Mouse (Mus musculus) forebrain, postnatal 0 days (tissue): Measurements from ENCODE around the gene Xpo4. TPM values are rescaled to one million over a fixed set of nuclear protein-coding genes. Genes with fewer than 3 reads are reported as not detected.

ENCODE experiments used
- ATAC-seq: fragments of 200-750 bp; cut with Nextera tagmentation; 2 replicates; pipeline ENCODE4 v1.8.0; 2017; ENCODE audit warnings: mild to moderate bottlenecking, moderate library complexity
- DNase-seq: peaks from one replicate; pipeline ENCODE4 v3.0.0-alpha.2; 2015
- H3K27ac ChIP-seq: fragments of 300-500 bp; sonication (generic); 2 replicates; pipeline ENCODE4 v1.5.1; 2014; ENCODE audit warnings: low read depth, mild to moderate bottlenecking, antibody characterized with exemption, low read length, moderate library complexity, mixed read lengths
- H3K27me3 ChIP-seq: fragments of 300-500 bp; sonication (generic); 2 replicates; pipeline ENCODE4 v1.6.1; 2014; ENCODE audit warnings: mild to moderate bottlenecking, low read length, mixed read lengths; ENCODE audit not compliant: insufficient read depth
- H3K36me3 ChIP-seq: fragments of 300-500 bp; sonication (generic); 2 replicates; pipeline ENCODE4 v1.6.1; 2014; ENCODE audit warnings: mild to moderate bottlenecking, moderate library complexity; ENCODE audit not compliant: insufficient read depth
- H3K4me1 ChIP-seq: fragments of 300-500 bp; sonication (generic); 2 replicates; pipeline ENCODE4 v1.6.1; 2014; ENCODE audit warnings: antibody characterized with exemption; ENCODE audit not compliant: insufficient read depth
- H3K4me2 ChIP-seq: fragments of 300-500 bp; sonication (generic); 2 replicates; pipeline ENCODE4 v1.6.1; 2014; ENCODE audit warnings: low read depth, mild to moderate bottlenecking, moderate library complexity
- H3K4me3 ChIP-seq: fragments of 300-500 bp; sonication (generic); 2 replicates; pipeline ENCODE4 v1.5.1; 2014; ENCODE audit warnings: low read depth, low read length, mixed read lengths
- H3K9ac ChIP-seq: fragments of 300-500 bp; sonication (generic); 2 replicates; pipeline ENCODE4 v1.6.1; 2014; ENCODE audit warnings: mild to moderate bottlenecking
- H3K9me3 ChIP-seq: fragments of 300-500 bp; sonication (generic); 2 replicates; pipeline ENCODE4 v1.6.1; 2016; ENCODE audit warnings: low read length
- CTCF ChIP-seq: sonication (generic); IDR thresholded peaks from 2 replicates; pipeline ENCODE4 v1.5.1; 2016; ENCODE audit warnings: antibody characterized with exemption, control low read depth, low read depth
- WGBS: fragments of 180-500 bp; shearing (Covaris S2); extraction: QIAGEN DNeasy Blood & Tissue Kit; methylation state at CpG from one replicate; pipeline ENCODE4 v1.1.7; 2014; 5-methylcytosine and 5-hydroxymethylcytosine counted together
- polyA plus RNA-seq: library from polyadenylated mRNA; unstranded; fragments of >200 nt; fragmentation: Nextera tagmentation; extraction: Ambion mirVana; gene quantifications from 2 replicates; pipeline ENCODE4 v1.2.1, GENCODE M21; 2015
- total RNA-seq: library from RNA; depleted of rRNA; stranded (reverse); fragments of >200 nt; gene quantifications from 2 replicates; pipeline ENCODE4 v1.2.3, GENCODE M21; 2014

Gene Xpo4
- total and polyA plus RNA-seq, 2 experiments from 2014 or later = 8.5 to 18.9 TPM

- TF ChIP-seq CTCF = no peak
- H3K27me3 ChIP-seq = no peaks in the 10 kb centered on the region
- no peak for DNase-seq
- H3K36me3 ChIP-seq = 0 out of 2 replicates have a peak, but pooled peaks cover 2% of the 10 kb centered on the region
- no peak overlapping the region for H3K4me3 ChIP-seq
- no peak overlapping the region for H3K9ac ChIP-seq
- no peaks in the 10 kb centered on the region for H3K4me1 ChIP-seq
- no peak overlapping the region for H3K27ac ChIP-seq
- H3K9me3 ChIP-seq = no peaks in the 10 kb centered on the region
- ATAC-seq = no peak
- 69% methylated on average over 4 of the region's 4 CpGs for WGBS
- no peak overlapping the region for H3K4me2 ChIP-seq
Measured at GRCm38 (mm10) chr14:57629595-57629994, 35.6 kb downstream of the Xpo4 start.

- DNase-seq = no peak
- H3K9ac ChIP-seq = no peak overlapping the region
Measured at GRCm38 (mm10) chr14:57622934-57623333, 42.3 kb downstream of the Xpo4 start.

GRCm38 (mm10) chr14:57621699-57622098, 43.5 kb downstream of the Xpo4 start:
- no peaks in the 10 kb centered on the region for H3K4me1 ChIP-seq
- H3K9me3 ChIP-seq = no peaks in the 10 kb centered on the region
- 0 out of 2 replicates have a peak, but pooled peaks cover under 1% of the 10 kb centered on the region for H3K36me3 ChIP-seq
- DNase-seq (no peak), ATAC-seq (no peak)
- no peak overlapping the region for H3K9ac ChIP-seq
- no peak overlapping the region for H3K4me3 ChIP-seq
- no peak overlapping the region for H3K27ac ChIP-seq
- H3K4me2 ChIP-seq = no peak overlapping the region
- H3K27me3 ChIP-seq = no peaks in the 10 kb centered on the region
- 66% methylated on average over 4 of the region's 4 CpGs for WGBS
- TF ChIP-seq CTCF = no peak

More at GRCm38 (mm10) chr14:57622934-57623333, 42.3 kb downstream of the Xpo4 start:
- H3K36me3 ChIP-seq = 0 out of 2 replicates have a peak, but pooled peaks cover 2% of the 10 kb centered on the region
- no peaks in the 10 kb centered on the region for H3K9me3 ChIP-seq
- no peaks in the 10 kb centered on the region for H3K27me3 ChIP-seq
- TF ChIP-seq CTCF = no peak
- H3K27ac ChIP-seq = no peak overlapping the region
- no peak overlapping the region for H3K4me3 ChIP-seq
- no peak overlapping the region for H3K4me2 ChIP-seq
- ATAC-seq = no peak
- no peaks in the 10 kb centered on the region for H3K4me1 ChIP-seq
- 71% methylated on average over 3 of the region's 3 CpGs for WGBS

- no peak for TF ChIP-seq CTCF
- no peak overlapping the region for H3K4me3 ChIP-seq
- H3K36me3 ChIP-seq = no peaks in the 10 kb centered on the region
- 42% methylated on average over 4 of the region's 4 CpGs for WGBS
- no peak for DNase-seq
- no peaks in the 10 kb centered on the region for H3K4me1 ChIP-seq
- H3K4me2 ChIP-seq = no peak overlapping the region
- no peak overlapping the region for H3K27ac ChIP-seq
- no peaks in the 10 kb centered on the region for H3K27me3 ChIP-seq
- no peaks in the 10 kb centered on the region for H3K9me3 ChIP-seq
- no peak overlapping the region for H3K9ac ChIP-seq
- no peak for ATAC-seq
Measured at GRCm38 (mm10) chr14:57620598-57621236, 44.5 kb downstream of the Xpo4 start.

GRCm38 (mm10) chr14:57619487-57619886, 45.7 kb downstream of the Xpo4 start:
- H3K9me3 ChIP-seq = no peaks in the 10 kb centered on the region
- no peak overlapping the region for H3K4me3 ChIP-seq
- H3K4me2 ChIP-seq = no peak overlapping the region
- peak; percentile 56 for ATAC-seq
- TF ChIP-seq CTCF = peak; percentile 69
- no peaks in the 10 kb centered on the region for H3K36me3 ChIP-seq
- WGBS = 46% methylated on average over 2 of the region's 2 CpGs
- no peak overlapping the region for H3K9ac ChIP-seq
- H3K27me3 ChIP-seq = no peaks in the 10 kb centered on the region
- DNase-seq = peak; percentile 55
- no peaks in the 10 kb centered on the region for H3K4me1 ChIP-seq
- H3K27ac ChIP-seq = no peak overlapping the region

- Histone ChIP-seq H3K27ac (no peak overlapping the region), H3K9me3 (no peaks in the 10 kb centered on the region), H3K4me2 (no peak overlapping the region), H3K36me3 (no peaks in the 10 kb centered on the region), H3K4me1 (no peaks in the 10 kb centered on the region), H3K27me3 (no peaks in the 10 kb centered on the region), H3K4me3 (no peak overlapping the region), H3K9ac (no peak overlapping the region)
- 95% methylated on average over 1 of the region's 1 CpGs for WGBS
- no peak for TF ChIP-seq CTCF
- DNase-seq (no peak), ATAC-seq (no peak)
Measured at GRCm38 (mm10) chr14:57617675-57618074, 47.6 kb downstream of the Xpo4 start.

GRCm38 (mm10) chr14:57616339-57616965, 48.8 kb downstream of the Xpo4 start:
- Histone ChIP-seq H3K27ac (no peak overlapping the region), H3K4me3 (no peak overlapping the region), H3K36me3 (no peaks in the 10 kb centered on the region), H3K27me3 (no peaks in the 10 kb centered on the region), H3K9me3 (no peaks in the 10 kb centered on the region), H3K4me2 (no peak overlapping the region), H3K4me1 (no peaks in the 10 kb centered on the region), H3K9ac (no peak overlapping the region)
- DNase-seq = no peak
- WGBS = 68% methylated on average over 6 of the region's 6 CpGs
- TF ChIP-seq CTCF = no peak
- no peak for ATAC-seq
